Mouse (Mus musculus) forebrain, embryonic 14.5 days (tissue): Measurements from ENCODE around the gene Cr1l. TPM values are rescaled to one million over a fixed set of nuclear protein-coding genes. Genes with fewer than 3 reads are reported as not detected.

Source experiments
- ATAC-seq: fragments of 200-750 bp; cut with Nextera tagmentation; 2 replicates; pipeline ENCODE4 v1.8.0; 2017; ENCODE audit warnings: mild to moderate bottlenecking, moderate library complexity
- DNase-seq: peaks from one replicate; pipeline ENCODE4 v3.0.0-alpha.2; 2015; ENCODE audit warnings: low spot score
- H3K27ac ChIP-seq: fragments of 300-500 bp; sonication (generic); 2 replicates; pipeline ENCODE4 v1.5.1; 2014; ENCODE audit warnings: low read depth, mild to moderate bottlenecking, control low read depth, low read length, moderate library complexity
- H3K27me3 ChIP-seq: fragments of 300-500 bp; sonication (generic); replicated peaks from 2 replicates; pipeline ENCODE4 v1.6.1; 2014; ENCODE audit warnings: low read length, control low read depth, mixed read lengths; ENCODE audit not compliant: control insufficient read depth, insufficient read depth
- H3K36me3 ChIP-seq: fragments of 300-500 bp; sonication (generic); 2 replicates; pipeline ENCODE4 v1.6.1; 2014; ENCODE audit warnings: low read length, control low read depth; ENCODE audit not compliant: control insufficient read depth, insufficient read depth
- H3K4me1 ChIP-seq: fragments of 300-500 bp; sonication (generic); 2 replicates; pipeline ENCODE4 v1.6.1; 2014; ENCODE audit warnings: antibody characterized with exemption, low read length, control low read depth; ENCODE audit not compliant: control insufficient read depth, insufficient read depth
- H3K4me2 ChIP-seq: fragments of 300-500 bp; sonication (generic); 2 replicates; pipeline ENCODE4 v1.6.1; 2014; ENCODE audit warnings: mild to moderate bottlenecking, control low read depth, low read length
- H3K4me3 ChIP-seq: fragments of 300-500 bp; sonication (generic); 2 replicates; pipeline ENCODE4 v1.5.1; 2014; ENCODE audit warnings: low read depth, low read length, control low read depth
- H3K9ac ChIP-seq: fragments of 300-500 bp; sonication (generic); 2 replicates; pipeline ENCODE4 v1.6.1; 2014; ENCODE audit warnings: mild to moderate bottlenecking, low read length, control low read depth, moderate library complexity
- H3K9me3 ChIP-seq: fragments of 300-500 bp; sonication (generic); replicated peaks from 2 replicates; pipeline ENCODE4 v1.6.1; 2016; ENCODE audit warnings: low read length, control low read depth, mixed read lengths; ENCODE audit not compliant: control insufficient read depth
- WGBS: fragments of 180-500 bp; shearing (Covaris S2); extraction: QIAGEN DNeasy Blood & Tissue Kit; methylation state at CpG from one replicate; pipeline ENCODE4 v1.1.7; 2014; 5-methylcytosine and 5-hydroxymethylcytosine counted together
- polyA plus RNA-seq: library from polyadenylated mRNA; unstranded; fragments of >200 nt; fragmentation: Nextera tagmentation; extraction: Ambion mirVana; gene quantifications from 2 replicates; pipeline ENCODE4 v1.2.1, GENCODE M21; 2014

Gene Cr1l
- polyA plus RNA-seq, result 38.3 and 40.1 TPM in 2 replicates

GRCm38 (mm10) chr1:195130953-195131674, at the start of gene Cr1l:
Gene Cr1l (minus strand): TSS chr1:195131586.
- WGBS, result under 1% methylated on average over 31 of the region's 31 CpGs
- DNase-seq (peak; percentile 96), ATAC-seq (peak; percentile 99)
- Histone ChIP-seq H3K9ac (peak within 1 kb of the TSS; percentile 75), H3K4me2 (peak within 1 kb of the TSS; percentile 58), H3K4me1 (peaks cover 4% of the 10 kb centered on the region; the same call in 1 of the 2 replicates), H3K36me3 (peaks cover 3% of the 10 kb centered on the region; the same call in 1 of the 2 replicates), H3K4me3 (peak within 1 kb of the TSS; percentile 41), H3K27ac (peak within 1 kb of the TSS; percentile 89), H3K9me3 (no peaks in the 10 kb centered on the region), H3K27me3 (no peaks in the 10 kb centered on the region)

- Histone ChIP-seq H3K4me1 (peaks cover 2% of the 10 kb centered on the region; the same call in 1 of the 2 replicates), H3K9ac (peak within 1 kb of the TSS; percentile 48; the same call in 1 of the 2 replicates), H3K4me2 (peak within 1 kb of the TSS; percentile 58), H3K27ac (no peak within 1 kb of the TSS), H3K27me3 (no peaks in the 10 kb centered on the region), H3K9me3 (no peaks in the 10 kb centered on the region), H3K4me3 (peak within 1 kb of the TSS; percentile 21), H3K36me3 (no peaks in the 10 kb centered on the region)
- ATAC-seq, result peak; percentile 100
- 7% methylated on average over 20 of the region's 20 CpGs for whole genome bisulfite sequencing
- DNase-seq, result peak; percentile 87
These were observed 44.9 kb upstream of the Cr1l start, which contains the start of gene Cr2 for GRCm38 (mm10) chr1:195175980-195176931. Gene Cr2 (minus strand): TSS chr1:195176716.

- Histone ChIP-seq H3K27me3 (no peaks in the 10 kb centered on the region), H3K4me2 (no peak overlapping the region), H3K4me3 (no peak overlapping the region), H3K27ac (no peak overlapping the region), H3K4me1 (no peaks in the 10 kb centered on the region), H3K36me3 (no peaks in the 10 kb centered on the region), H3K9ac (no peak overlapping the region), H3K9me3 (no peaks in the 10 kb centered on the region)
- DNase-seq (no peak), ATAC-seq (no peak)
- WGBS, result 85% methylated on average over 9 of the region's 9 CpGs
These were observed 33.8 kb upstream of the Cr1l start for GRCm38 (mm10) chr1:195164996-195165755.

DNA sequence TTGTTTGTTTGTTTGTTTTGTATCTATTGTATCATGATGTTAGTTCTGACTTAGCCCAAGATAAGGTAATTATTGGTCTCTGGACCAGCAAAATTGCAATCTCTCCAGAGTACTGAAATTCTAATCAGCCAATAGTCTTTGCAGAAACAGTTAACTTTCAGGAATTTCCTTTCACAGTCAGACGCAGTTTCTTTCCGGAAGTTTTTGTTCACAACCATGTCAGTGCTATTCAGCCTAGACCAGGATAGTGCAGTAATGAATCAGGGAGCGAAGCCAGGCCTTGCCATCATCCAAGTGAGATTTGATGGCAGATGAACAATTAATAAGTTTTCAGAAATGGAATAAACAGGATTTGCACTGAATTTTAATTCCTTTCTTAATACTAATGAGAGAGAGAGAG, 684 bp upstream of the Cr1l start:
- peak overlapping the region; percentile 41; the same call in 1 of the 2 replicates for H3K4me3 ChIP-seq
- no peak for ATAC-seq
- 63% methylated on average over 3 of the region's 3 CpGs for WGBS
- no peak overlapping the region for H3K27ac ChIP-seq
- peak overlapping the region; percentile 58 for H3K4me2 ChIP-seq
- no peaks in the 10 kb centered on the region; the same call in 1 of the 2 replicates for H3K36me3 ChIP-seq
- no peaks in the 10 kb centered on the region for H3K9me3 ChIP-seq
- H3K27me3 ChIP-seq, result no peaks in the 10 kb centered on the region
- DNase-seq, result no peak
- H3K9ac ChIP-seq, result no peak overlapping the region
- peaks cover 4% of the 10 kb centered on the region; the same call in 1 of the 2 replicates for H3K4me1 ChIP-seq

DNA sequence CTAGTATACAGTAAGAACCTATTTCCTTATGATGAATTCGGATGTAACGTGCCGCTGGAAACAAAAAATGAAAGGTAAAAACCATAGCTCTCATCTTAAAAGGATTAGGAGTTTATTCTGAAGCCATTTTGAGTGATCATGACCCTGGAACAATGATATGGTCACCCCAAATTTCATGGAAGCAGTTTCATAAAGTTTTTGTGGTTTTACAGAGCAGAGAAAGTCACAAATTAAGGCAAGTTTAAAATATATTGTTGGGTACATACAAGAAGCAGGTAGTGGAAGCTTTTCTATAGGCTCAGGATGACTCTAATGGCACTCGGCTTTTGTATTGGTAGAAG, 259 bp upstream of the Cr1l start:
- Histone ChIP-seq H3K27ac (peak overlapping the region; percentile 89; the same call in 1 of the 2 replicates), H3K4me2 (peak overlapping the region; percentile 58), H3K27me3 (no peaks in the 10 kb centered on the region), H3K9ac (peak overlapping the region; percentile 75), H3K4me1 (peaks cover 4% of the 10 kb centered on the region; the same call in 1 of the 2 replicates), H3K9me3 (no peaks in the 10 kb centered on the region), H3K36me3 (peaks cover under 1% of the 10 kb centered on the region; the same call in 1 of the 2 replicates), H3K4me3 (peak overlapping the region; percentile 41)
- DNase-seq (peak; percentile 8), ATAC-seq (no peak)
- 34% methylated on average over 4 of the region's 4 CpGs for WGBS

- 9% methylated on average over 2 of the region's 2 CpGs for WGBS
These were observed 907 bp downstream of the Cr1l start for GRCm38 (mm10) chr1:195130479-195130878.

DNA sequence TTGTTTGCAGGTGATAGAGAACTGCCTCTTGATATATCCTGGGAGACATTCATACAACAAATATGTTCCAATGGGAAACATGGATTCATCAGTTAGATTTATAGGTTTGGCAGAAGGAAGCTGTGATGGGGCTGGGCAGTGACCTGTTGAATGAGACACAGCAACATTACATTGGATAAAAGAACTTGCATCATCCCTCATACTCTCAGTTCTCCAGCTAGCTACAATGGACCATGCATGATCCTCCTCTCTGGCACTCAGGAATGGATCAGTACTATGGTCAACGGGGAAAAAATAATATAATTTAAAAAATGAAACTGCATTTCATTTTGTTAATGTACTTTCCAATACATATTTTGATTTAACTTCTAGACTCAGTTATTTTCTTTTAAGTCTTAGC, 1.5 kb downstream of the Cr1l start:
- DNase-seq (no peak), ATAC-seq (no peak)
- Histone ChIP-seq H3K4me1 (peaks cover 4% of the 10 kb centered on the region; the same call in 1 of the 2 replicates), H3K4me3 (no peak overlapping the region), H3K27ac (no peak overlapping the region), H3K9ac (no peak overlapping the region), H3K36me3 (peaks cover 3% of the 10 kb centered on the region; the same call in 1 of the 2 replicates), H3K27me3 (no peaks in the 10 kb centered on the region), H3K4me2 (0 out of 2 replicates have a peak overlapping the region, but pooled peaks have one; percentile 2), H3K9me3 (no peaks in the 10 kb centered on the region)
- WGBS, result 90% methylated on average over 1 of the region's 1 CpGs

More at GRCm38 (mm10) chr1:195130479-195130878, 907 bp downstream of the Cr1l start:
- H3K36me3 ChIP-seq, result peaks cover 3% of the 10 kb centered on the region; the same call in 1 of the 2 replicates
- ATAC-seq (peak; percentile 22), DNase-seq (no peak)
- peak overlapping the region; percentile 89; the same call in 1 of the 2 replicates for H3K27ac ChIP-seq
- no peaks in the 10 kb centered on the region for H3K27me3 ChIP-seq
- no peaks in the 10 kb centered on the region for H3K9me3 ChIP-seq
- peak overlapping the region; percentile 58 for H3K4me2 ChIP-seq
- peaks cover 4% of the 10 kb centered on the region; the same call in 1 of the 2 replicates for H3K4me1 ChIP-seq
- peak overlapping the region; percentile 75 for H3K9ac ChIP-seq
- peak overlapping the region; percentile 41 for H3K4me3 ChIP-seq

DNA sequence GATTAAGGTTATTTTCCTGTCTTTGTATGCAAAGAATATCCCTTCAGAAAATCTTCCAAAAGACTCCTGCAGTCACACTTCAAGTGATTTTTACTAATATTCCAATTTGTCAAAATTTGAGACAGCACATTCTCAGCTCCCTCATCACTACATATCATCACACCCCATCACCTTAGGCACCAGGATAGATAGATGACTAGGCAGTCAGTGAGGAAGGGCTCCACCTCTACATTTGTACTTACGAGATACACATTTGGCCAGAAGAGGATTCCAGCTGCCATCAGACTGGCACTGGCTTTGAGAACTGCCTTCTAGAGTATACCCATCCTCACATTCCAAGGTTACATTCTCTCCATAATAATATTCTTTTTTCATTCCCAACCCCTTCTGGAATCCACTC, 17.0 kb downstream of the Cr1l start:
- WGBS, result 97% methylated on average over 1 of the region's 1 CpGs
- ATAC-seq, result no peak
- Histone ChIP-seq H3K36me3 (peaks cover 36% of the 10 kb centered on the region), H3K4me1 (no peaks in the 10 kb centered on the region), H3K4me3 (no peak overlapping the region), H3K27me3 (no peaks in the 10 kb centered on the region), H3K9me3 (no peaks in the 10 kb centered on the region), H3K9ac (no peak overlapping the region), H3K4me2 (no peak overlapping the region), H3K27ac (no peak overlapping the region)
- DNase-seq, result no peak
